ENCODE assay signal across 30 mouse cellular contexts in the genomic region with DNA sequence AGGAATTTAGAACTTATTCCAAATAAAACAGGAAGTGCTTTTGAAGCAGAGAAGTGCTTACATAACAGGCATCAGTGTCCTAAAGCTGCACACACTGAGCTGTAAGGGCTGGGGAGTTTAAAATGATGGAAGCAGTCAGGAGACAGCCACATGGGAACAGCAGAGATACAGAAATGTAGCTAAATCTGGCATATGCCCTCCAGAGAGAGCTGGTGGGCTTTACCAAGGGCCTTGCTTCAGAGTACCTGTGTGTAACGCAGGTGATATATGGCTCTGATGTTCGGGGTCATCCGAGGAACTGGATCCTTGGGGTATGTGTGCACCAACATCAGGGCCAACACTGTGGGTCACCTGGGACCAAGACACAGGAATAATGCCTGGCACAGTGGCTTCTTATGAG.
DNase-seq lines count a peak whose midpoint lies in the region; ATAC-seq and TF ChIP-seq lines count a peak whose summit lies in the region.
"Had no signal": no experiment of that assay in that cellular context is flagged by ENCODE, and none has a peak within 500 bp of the region (broad histone marks: within the 10 kb centered on the region; RNA-seq: fewer than 3 reads in every experiment).

No protein-coding gene starts in this region.

- TF ChIP-seq CTCF in intestine, postnatal 0 days (IDR thresholded peaks at IDR 0.05; ENCODE audit: low read depth), result no peak
- no peak for TF ChIP-seq CTCF in kidney, postnatal 0 days (IDR thresholded peaks at IDR 0.05; ENCODE audit: low read depth)
- TF ChIP-seq CTCF in stomach, postnatal 0 days (IDR thresholded peaks at IDR 0.05; ENCODE audit: low read depth), result no peak

- TF ChIP-seq EP300 in stomach, postnatal 0 days (optimal IDR thresholded peaks at IDR 0.05), result no peak

- H3K4me1 ChIP-seq in heart, embryonic 13.5 days, result peaks cover 4% of the 10 kb centered on the region; the same call in 1 of the 2 replicates
- 0 out of 2 replicates have a peak, but pooled peaks cover 4% of the 10 kb centered on the region for H3K4me1 ChIP-seq in heart, embryonic 12.5 days (replicated peaks)
- H3K4me1 ChIP-seq in intestine, embryonic 16.5 days (ENCODE audit: control insufficient read depth, insufficient read depth, low read length), result no peaks in the 10 kb centered on the region
- no peaks in the 10 kb centered on the region for H3K4me1 ChIP-seq in intestine, postnatal 0 days (replicated peaks; ENCODE audit: control insufficient read depth, insufficient read depth, low read length)
- H3K4me1 ChIP-seq in kidney, postnatal 0 days (replicated peaks; ENCODE audit: insufficient read depth, low read length), result no peaks in the 10 kb centered on the region
- no peaks in the 10 kb centered on the region for H3K4me1 ChIP-seq in stomach, embryonic 16.5 days (ENCODE audit: control insufficient read depth, insufficient read depth, low read length)
- H3K4me1 ChIP-seq in stomach, postnatal 0 days (replicated peaks; ENCODE audit: control insufficient read depth, insufficient read depth), result no peaks in the 10 kb centered on the region
- H3K4me1 ChIP-seq: forebrain, embryonic 10.5 days; forebrain, embryonic 15.5 days; midbrain, embryonic 15.5 days had no signal

- H3K9ac ChIP-seq in heart, embryonic 13.5 days, result no peak overlapping the region
- H3K9ac ChIP-seq in heart, embryonic 12.5 days, result no peak overlapping the region
- H3K9ac ChIP-seq in intestine, embryonic 16.5 days (ENCODE audit: low read depth, low read length), result no peak overlapping the region
- H3K9ac ChIP-seq in intestine, postnatal 0 days (ENCODE audit: low read depth, low read length), result no peak overlapping the region
- no peak overlapping the region for H3K9ac ChIP-seq in kidney, postnatal 0 days (ENCODE audit: low read depth, low read length)
- no peak overlapping the region for H3K9ac ChIP-seq in stomach, embryonic 16.5 days (ENCODE audit: low read length)
- H3K9ac ChIP-seq in stomach, postnatal 0 days (ENCODE audit: low read length), result no peak overlapping the region
- H3K9ac ChIP-seq: embryonic facial prominence, embryonic 12.5 days; forebrain, embryonic 15.5 days; hindbrain, embryonic 15.5 days; liver, embryonic 14.5 days; midbrain, embryonic 15.5 days had no signal

- peak; percentile 74 for DNase-seq in kidney, postnatal 0 days (ENCODE audit: low spot score)
- DNase-seq in kidney, adult 11 months, result no peak
- DNase-seq in stomach, postnatal 0 days (ENCODE audit: low spot score), result no peak
- DNase-seq: adrenal gland, postnatal 14 days; cerebellum, adult 11 months; cerebellum, adult 9-10 months; cerebellum, postnatal 36 days; gastrocnemius, postnatal 25 days; layer of hippocampus, postnatal 36 days; left cerebral cortex, postnatal 4 days; lung, adult 2 months; right cerebral cortex, adult 18-20 months; spleen, adult 18-20 months; thymus, adult 2 months; thymus, postnatal 36 days had no signal

- peak overlapping the region; percentile 26; the same call in 1 of the 2 replicates for H3K27ac ChIP-seq in heart, embryonic 13.5 days (replicated peaks)
- H3K27ac ChIP-seq in heart, embryonic 12.5 days (ENCODE audit: poor library complexity, severe bottlenecking), result no peak overlapping the region
- 0 out of 2 replicates have a peak overlapping the region, but pooled peaks have one; percentile 23 for H3K27ac ChIP-seq in intestine, embryonic 16.5 days (ENCODE audit: low read length)
- no peak overlapping the region for H3K27ac ChIP-seq in intestine, postnatal 0 days (ENCODE audit: low read depth, low read length)
- no peak overlapping the region for H3K27ac ChIP-seq in kidney, postnatal 0 days
- H3K27ac ChIP-seq in stomach, embryonic 16.5 days (ENCODE audit: low read length), result peak overlapping the region; percentile 8; the same call in 1 of the 2 replicates
- no peak overlapping the region for H3K27ac ChIP-seq in stomach, postnatal 0 days (replicated peaks)
- H3K27ac ChIP-seq: embryonic facial prominence, embryonic 12.5 days; forebrain, embryonic 10.5 days; forebrain, embryonic 15.5 days; heart, adult 2 months; hindbrain, embryonic 15.5 days; liver, embryonic 14.5 days; macrophage; midbrain, embryonic 15.5 days had no signal

- no peak overlapping the region for H3K4me2 ChIP-seq in heart, embryonic 13.5 days
- no peak overlapping the region for H3K4me2 ChIP-seq in heart, embryonic 12.5 days
- no peak overlapping the region for H3K4me2 ChIP-seq in intestine, embryonic 16.5 days (ENCODE audit: low read depth, low read length)
- H3K4me2 ChIP-seq in intestine, postnatal 0 days (replicated peaks; ENCODE audit: low read depth), result no peak overlapping the region
- H3K4me2 ChIP-seq in kidney, postnatal 0 days (ENCODE audit: low read length), result no peak overlapping the region
- H3K4me2 ChIP-seq in stomach, embryonic 16.5 days (ENCODE audit: low read depth, low read length), result no peak overlapping the region
- no peak overlapping the region for H3K4me2 ChIP-seq in stomach, postnatal 0 days (replicated peaks; ENCODE audit: low read depth)
- H3K4me2 ChIP-seq: embryonic facial prominence, embryonic 12.5 days; forebrain, embryonic 15.5 days; hindbrain, embryonic 15.5 days; midbrain, embryonic 15.5 days had no signal

- no peak for ATAC-seq in heart, embryonic 13.5 days (ENCODE audit: extremely low read depth, insufficient number of reproducible peaks, low FRiP score, low TSS enrichment)
- no peak for ATAC-seq in heart, embryonic 12.5 days (ENCODE audit: insufficient number of reproducible peaks, low FRiP score)
- ATAC-seq in intestine, embryonic 16.5 days, result no peak
- ATAC-seq in intestine, postnatal 0 days, result no peak
- ATAC-seq in kidney, postnatal 0 days (replicated peaks; ENCODE audit: low FRiP score, low read depth), result no peak
- ATAC-seq in stomach, embryonic 16.5 days (ENCODE audit: insufficient read depth, low FRiP score), result no peak
- no peak for ATAC-seq in stomach, postnatal 0 days (ENCODE audit: low FRiP score, low TSS enrichment)
- ATAC-seq: CD4-positive, CD25-positive, alpha-beta regulatory T cell, adult 4 months; forebrain, embryonic 15.5 days; inflammation-experienced regulatory T-cells, adult 6 months; midbrain, embryonic 15.5 days had no signal

- H3K27me3 ChIP-seq in heart, embryonic 13.5 days (replicated peaks), result no peaks in the 10 kb centered on the region; the same call in 1 of the 2 replicates
- H3K27me3 ChIP-seq in heart, embryonic 12.5 days (replicated peaks), result no peaks in the 10 kb centered on the region
- no peaks in the 10 kb centered on the region for H3K27me3 ChIP-seq in intestine, embryonic 16.5 days (replicated peaks; ENCODE audit: control insufficient read depth, insufficient read depth, low read length)
- no peaks in the 10 kb centered on the region for H3K27me3 ChIP-seq in intestine, postnatal 0 days (replicated peaks; ENCODE audit: control insufficient read depth, insufficient read depth, low read length)
- H3K27me3 ChIP-seq in kidney, postnatal 0 days (ENCODE audit: insufficient read depth, low read length), result no peaks in the 10 kb centered on the region
- H3K27me3 ChIP-seq in stomach, embryonic 16.5 days (ENCODE audit: control insufficient read depth, insufficient read depth, low read length), result no peaks in the 10 kb centered on the region
- no peaks in the 10 kb centered on the region for H3K27me3 ChIP-seq in stomach, postnatal 0 days (ENCODE audit: control insufficient read depth, insufficient read depth, low read length)
- H3K27me3 ChIP-seq: embryonic facial prominence, embryonic 12.5 days; forebrain, embryonic 15.5 days; hindbrain, embryonic 15.5 days; midbrain, embryonic 15.5 days had no signal

- H3K36me3 ChIP-seq in heart, embryonic 13.5 days, result no peaks in the 10 kb centered on the region
- no peaks in the 10 kb centered on the region for H3K36me3 ChIP-seq in heart, embryonic 12.5 days
- no peaks in the 10 kb centered on the region for H3K36me3 ChIP-seq in intestine, embryonic 16.5 days (ENCODE audit: control insufficient read depth, insufficient read depth, low read length)
- H3K36me3 ChIP-seq in intestine, postnatal 0 days (ENCODE audit: control insufficient read depth, insufficient read depth), result no peaks in the 10 kb centered on the region
- no peaks in the 10 kb centered on the region for H3K36me3 ChIP-seq in kidney, postnatal 0 days (ENCODE audit: insufficient read depth, low read length)
- no peaks in the 10 kb centered on the region for H3K36me3 ChIP-seq in stomach, embryonic 16.5 days (ENCODE audit: control insufficient read depth, insufficient read depth, low read length)
- no peaks in the 10 kb centered on the region for H3K36me3 ChIP-seq in stomach, postnatal 0 days (ENCODE audit: control insufficient read depth, insufficient read depth, low read length)
- H3K36me3 ChIP-seq: embryonic facial prominence, embryonic 12.5 days; forebrain, embryonic 10.5 days; forebrain, embryonic 15.5 days; hindbrain, embryonic 15.5 days; midbrain, embryonic 15.5 days had no signal

- H3K4me3 ChIP-seq in heart, embryonic 13.5 days, result no peak overlapping the region
- H3K4me3 ChIP-seq in heart, embryonic 12.5 days, result no peak overlapping the region
- H3K4me3 ChIP-seq in intestine, embryonic 16.5 days (ENCODE audit: low read length), result no peak overlapping the region
- no peak overlapping the region for H3K4me3 ChIP-seq in intestine, postnatal 0 days (ENCODE audit: low read depth, low read length)
- H3K4me3 ChIP-seq in kidney, postnatal 0 days (replicated peaks; ENCODE audit: low read depth, low read length), result no peak overlapping the region
- H3K4me3 ChIP-seq in stomach, embryonic 16.5 days (replicated peaks; ENCODE audit: low read length), result no peak overlapping the region
- H3K4me3 ChIP-seq in stomach, postnatal 0 days (ENCODE audit: low read depth, low read length), result no peak overlapping the region
- H3K4me3 ChIP-seq: embryonic facial prominence, embryonic 12.5 days; forebrain, embryonic 10.5 days; forebrain, embryonic 15.5 days; heart, adult 2 months; hindbrain, embryonic 15.5 days; midbrain, embryonic 15.5 days had no signal

- 90% methylated on average over 3 of the region's 3 CpGs for WGBS in heart, embryonic 13.5 days
- 91% methylated on average over 3 of the region's 3 CpGs for WGBS in heart, embryonic 12.5 days
- WGBS in intestine, embryonic 16.5 days, result 90% methylated on average over 3 of the region's 3 CpGs
- WGBS in intestine, postnatal 0 days, result 91% methylated on average over 3 of the region's 3 CpGs
- 87% methylated on average over 3 of the region's 3 CpGs for WGBS in kidney, postnatal 0 days
- WGBS in stomach, embryonic 16.5 days, result 86% methylated on average over 3 of the region's 3 CpGs
- WGBS in stomach, postnatal 0 days, result 95% methylated on average over 3 of the region's 3 CpGs

- 0 out of 2 replicates have a peak, but pooled peaks cover 3% of the 10 kb centered on the region for H3K9me3 ChIP-seq in heart, embryonic 13.5 days
- no peaks in the 10 kb centered on the region for H3K9me3 ChIP-seq in heart, embryonic 12.5 days (replicated peaks)
- no peaks in the 10 kb centered on the region for H3K9me3 ChIP-seq in intestine, embryonic 16.5 days (ENCODE audit: control insufficient read depth, low read length)
- H3K9me3 ChIP-seq in intestine, postnatal 0 days (ENCODE audit: control insufficient read depth), result no peaks in the 10 kb centered on the region
- H3K9me3 ChIP-seq in kidney, postnatal 0 days (replicated peaks; ENCODE audit: low read length), result no peaks in the 10 kb centered on the region
- no peaks in the 10 kb centered on the region for H3K9me3 ChIP-seq in stomach, embryonic 16.5 days (replicated peaks; ENCODE audit: control insufficient read depth, low read length)
- H3K9me3 ChIP-seq in stomach, postnatal 0 days (ENCODE audit: control insufficient read depth, low read length), result no peaks in the 10 kb centered on the region
- H3K9me3 ChIP-seq: embryonic facial prominence, embryonic 12.5 days; forebrain, embryonic 10.5 days; forebrain, embryonic 15.5 days; hindbrain, embryonic 15.5 days; midbrain, embryonic 15.5 days had no signal

Comparison
In these comparisons a context has a peak if more than half of its experiments do, and no peak if none do; other contexts are left out.
1. H3K27ac ChIP-seq: peak in heart, embryonic 13.5 days (single experiment), intestine, embryonic 16.5 days (single experiment) and stomach, embryonic 16.5 days (single experiment); none in heart, embryonic 12.5 days (single experiment), intestine, postnatal 0 days (single experiment), kidney, postnatal 0 days (single experiment) and stomach, postnatal 0 days (single experiment).